Mouse (Mus musculus): ENCODE measurements around the gene Ap5s1. TPM values are rescaled to one million over a fixed set of nuclear protein-coding genes. Genes with fewer than 3 reads are reported as not detected.

The Ap5s1 gene
- polyA plus RNA-seq (2014; fragmentation: Nextera tagmentation; extraction: Ambion mirVana), result 22.2 and 23.7 TPM in 2 replicates

GRCm38 (mm10) chr2:131206778-131207177 lies at the start of gene Ap5s1:
Gene Ap5s1 (plus strand): TSS chr2:131207078.
- no peak for ATAC-seq (ENCODE audit: low FRiP score, low TSS enrichment)
- Histone ChIP-seq H3K4me2 (replicated peaks; ENCODE audit: low read depth, low read length) (no peak within 1 kb of the TSS), H3K4me3 (ENCODE audit: low read length) (no peak within 1 kb of the TSS), H3K4me1 (ENCODE audit: control insufficient read depth, insufficient read depth, low read length) (peaks cover 14% of the 10 kb centered on the region), H3K27ac (ENCODE audit: low read depth, low read length) (no peak within 1 kb of the TSS), H3K36me3 (ENCODE audit: control insufficient read depth, insufficient read depth, low read length) (no peaks in the 10 kb centered on the region), H3K27me3 (ENCODE audit: control insufficient read depth, insufficient read depth, low read length) (no peaks in the 10 kb centered on the region), H3K9me3 (ENCODE audit: control insufficient read depth, low read length) (no peaks in the 10 kb centered on the region), H3K9ac (ENCODE audit: low read depth, low read length) (no peak within 1 kb of the TSS)
- WGBS, result 67% methylated on average over 4 of the region's 4 CpGs

DNA sequence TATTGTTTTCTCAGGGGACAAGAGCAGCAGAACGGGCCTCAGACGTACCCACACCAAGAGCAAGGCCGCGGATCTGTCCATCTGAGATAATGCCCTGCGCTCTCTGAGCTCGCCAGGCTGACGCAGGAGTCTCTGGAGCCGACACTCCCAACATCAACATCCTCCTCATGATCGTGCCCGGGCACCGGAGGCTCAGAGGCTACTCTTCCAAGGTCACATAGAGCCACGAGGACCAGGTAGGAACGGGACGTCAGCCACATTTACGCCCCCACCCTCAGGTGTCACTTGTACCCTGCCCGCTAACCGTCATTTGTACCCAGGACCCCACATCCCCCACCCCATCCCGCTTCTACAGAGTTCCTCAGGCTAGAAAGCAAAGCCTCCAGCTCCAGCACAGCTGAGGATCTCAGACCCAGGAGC lies 47.4 kb upstream of the Ap5s1 start:
- Histone ChIP-seq H3K4me3 (ENCODE audit: low read length) (peak overlapping the region; percentile 82), H3K27me3 (ENCODE audit: control insufficient read depth, insufficient read depth, low read length) (no peaks in the 10 kb centered on the region), H3K27ac (ENCODE audit: low read depth, low read length) (peak overlapping the region; percentile 90), H3K4me2 (replicated peaks; ENCODE audit: low read depth, low read length) (peak overlapping the region; percentile 92), H3K9ac (ENCODE audit: low read depth, low read length) (peak overlapping the region; percentile 83), H3K9me3 (ENCODE audit: control insufficient read depth, low read length) (no peaks in the 10 kb centered on the region), H3K36me3 (ENCODE audit: control insufficient read depth, insufficient read depth, low read length) (no peaks in the 10 kb centered on the region), H3K4me1 (ENCODE audit: control insufficient read depth, insufficient read depth, low read length) (peaks cover 12% of the 10 kb centered on the region)
- under 1% methylated on average over 18 of the region's 18 CpGs for WGBS
- peak; percentile 64 for ATAC-seq (ENCODE audit: low FRiP score, low TSS enrichment)

DNA sequence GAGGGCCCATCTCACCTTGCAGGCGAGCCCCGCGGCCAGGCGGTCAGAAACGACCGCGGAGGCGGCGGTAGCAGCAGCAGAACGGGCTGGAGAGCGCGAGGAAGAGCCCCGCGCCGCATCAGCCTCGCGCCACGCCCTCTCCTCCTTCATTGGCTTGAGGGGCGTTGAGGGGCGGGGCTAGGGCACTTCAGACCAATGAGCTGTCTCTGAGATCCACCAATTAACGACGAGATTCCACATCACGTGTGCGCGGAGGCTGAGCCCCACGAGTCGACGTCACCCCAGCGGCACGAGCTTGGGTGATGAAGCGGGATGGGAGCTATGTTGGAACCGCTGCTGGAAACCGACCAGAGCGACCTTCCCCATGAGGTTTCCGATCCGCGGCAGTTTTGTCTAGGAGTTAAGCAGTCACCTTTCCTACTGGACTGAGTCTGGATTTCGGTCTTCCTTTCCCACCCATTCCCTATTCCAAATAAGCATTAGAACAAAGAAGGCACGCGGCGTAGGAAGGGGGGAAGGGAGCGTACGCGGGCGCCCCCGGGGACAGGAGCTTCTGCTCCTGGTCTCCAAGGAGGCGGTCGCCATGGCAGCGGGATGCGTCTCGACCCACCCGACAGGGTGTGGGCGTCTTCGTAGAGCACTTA lies 46.8 kb upstream of the Ap5s1 start, which contains the start of gene 1700037H04Rik:
TSS of gene 1700037H04Rik (minus strand) at position 144 of the 644 bp plus-strand sequence.
- H3K4me2 ChIP-seq (replicated peaks; ENCODE audit: low read depth, low read length), result peak within 1 kb of the TSS; percentile 92
- no peaks in the 10 kb centered on the region for H3K36me3 ChIP-seq (ENCODE audit: control insufficient read depth, insufficient read depth, low read length)
- H3K9me3 ChIP-seq (ENCODE audit: control insufficient read depth, low read length), result no peaks in the 10 kb centered on the region
- peak within 1 kb of the TSS; percentile 83 for H3K9ac ChIP-seq (ENCODE audit: low read depth, low read length)
- H3K27ac ChIP-seq (ENCODE audit: low read depth, low read length), result peak within 1 kb of the TSS; percentile 90
- under 1% methylated on average over 54 of the region's 54 CpGs for whole genome bisulfite sequencing
- H3K4me3 ChIP-seq (ENCODE audit: low read length), result peak within 1 kb of the TSS; percentile 82
- H3K4me1 ChIP-seq (ENCODE audit: control insufficient read depth, insufficient read depth, low read length), result peaks cover 12% of the 10 kb centered on the region
- ATAC-seq (ENCODE audit: low FRiP score, low TSS enrichment), result peak; percentile 97
- H3K27me3 ChIP-seq (ENCODE audit: control insufficient read depth, insufficient read depth, low read length), result no peaks in the 10 kb centered on the region

GRCm38 (mm10) chr2:131160671-131161111 lies 46.2 kb upstream of the Ap5s1 start:
- Histone ChIP-seq H3K27ac (ENCODE audit: low read depth, low read length) (peak overlapping the region; percentile 90), H3K36me3 (ENCODE audit: control insufficient read depth, insufficient read depth, low read length) (no peaks in the 10 kb centered on the region), H3K9ac (ENCODE audit: low read depth, low read length) (peak overlapping the region; percentile 74), H3K27me3 (ENCODE audit: control insufficient read depth, insufficient read depth, low read length) (no peaks in the 10 kb centered on the region), H3K4me1 (ENCODE audit: control insufficient read depth, insufficient read depth, low read length) (peaks cover 12% of the 10 kb centered on the region), H3K4me3 (ENCODE audit: low read length) (peak overlapping the region; percentile 82), H3K9me3 (ENCODE audit: control insufficient read depth, low read length) (no peaks in the 10 kb centered on the region), H3K4me2 (replicated peaks; ENCODE audit: low read depth, low read length) (peak overlapping the region; percentile 92)
- WGBS, result under 1% methylated on average over 17 of the region's 17 CpGs
- ATAC-seq (ENCODE audit: low FRiP score, low TSS enrichment), result no peak

GRCm38 (mm10) chr2:131163924-131164323 lies 43.0 kb upstream of the Ap5s1 start:
- ATAC-seq (ENCODE audit: low FRiP score, low TSS enrichment), result no peak
- H3K27me3 ChIP-seq (ENCODE audit: control insufficient read depth, insufficient read depth, low read length), result no peaks in the 10 kb centered on the region
- H3K4me2 ChIP-seq (replicated peaks; ENCODE audit: low read depth, low read length), result no peak overlapping the region
- no peak overlapping the region for H3K9ac ChIP-seq (ENCODE audit: low read depth, low read length)
- WGBS, result 70% methylated on average over 7 of the region's 7 CpGs
- no peak overlapping the region for H3K27ac ChIP-seq (ENCODE audit: low read depth, low read length)
- H3K36me3 ChIP-seq (ENCODE audit: control insufficient read depth, insufficient read depth, low read length), result no peaks in the 10 kb centered on the region
- peaks cover 4% of the 10 kb centered on the region for H3K4me1 ChIP-seq (ENCODE audit: control insufficient read depth, insufficient read depth, low read length)
- no peaks in the 10 kb centered on the region for H3K9me3 ChIP-seq (ENCODE audit: control insufficient read depth, low read length)
- no peak overlapping the region for H3K4me3 ChIP-seq (ENCODE audit: low read length)

- Histone ChIP-seq H3K4me1 (ENCODE audit: control insufficient read depth, insufficient read depth, low read length) (no peaks in the 10 kb centered on the region), H3K9me3 (ENCODE audit: control insufficient read depth, low read length) (no peaks in the 10 kb centered on the region), H3K9ac (ENCODE audit: low read depth, low read length) (no peak overlapping the region), H3K4me2 (replicated peaks; ENCODE audit: low read depth, low read length) (no peak overlapping the region), H3K27ac (ENCODE audit: low read depth, low read length) (no peak overlapping the region), H3K27me3 (ENCODE audit: control insufficient read depth, insufficient read depth, low read length) (peaks cover 11% of the 10 kb centered on the region), H3K4me3 (ENCODE audit: low read length) (no peak overlapping the region), H3K36me3 (ENCODE audit: control insufficient read depth, insufficient read depth, low read length) (no peaks in the 10 kb centered on the region)
- 86% methylated on average over 2 of the region's 2 CpGs for WGBS
- ATAC-seq (ENCODE audit: low FRiP score, low TSS enrichment), result no peak
Observed at GRCm38 (mm10) chr2:131166172-131166571, 40.7 kb upstream of the Ap5s1 start.

- 70% methylated on average over 6 of the region's 6 CpGs for WGBS
- no peaks in the 10 kb centered on the region for H3K9me3 ChIP-seq (ENCODE audit: control insufficient read depth, low read length)
- no peak overlapping the region for H3K27ac ChIP-seq (ENCODE audit: low read depth, low read length)
- no peak overlapping the region for H3K4me3 ChIP-seq (ENCODE audit: low read length)
- no peak overlapping the region for H3K4me2 ChIP-seq (replicated peaks; ENCODE audit: low read depth, low read length)
- H3K27me3 ChIP-seq (ENCODE audit: control insufficient read depth, insufficient read depth, low read length), result peaks cover 27% of the 10 kb centered on the region
- H3K4me1 ChIP-seq (ENCODE audit: control insufficient read depth, insufficient read depth, low read length), result peaks cover 4% of the 10 kb centered on the region; the same call in 1 of the 2 replicates
- ATAC-seq (ENCODE audit: low FRiP score, low TSS enrichment), result no peak
- H3K9ac ChIP-seq (ENCODE audit: low read depth, low read length), result no peak overlapping the region
- H3K36me3 ChIP-seq (ENCODE audit: control insufficient read depth, insufficient read depth, low read length), result no peaks in the 10 kb centered on the region
Observed at GRCm38 (mm10) chr2:131167984-131168383, 38.9 kb upstream of the Ap5s1 start.

DNA sequence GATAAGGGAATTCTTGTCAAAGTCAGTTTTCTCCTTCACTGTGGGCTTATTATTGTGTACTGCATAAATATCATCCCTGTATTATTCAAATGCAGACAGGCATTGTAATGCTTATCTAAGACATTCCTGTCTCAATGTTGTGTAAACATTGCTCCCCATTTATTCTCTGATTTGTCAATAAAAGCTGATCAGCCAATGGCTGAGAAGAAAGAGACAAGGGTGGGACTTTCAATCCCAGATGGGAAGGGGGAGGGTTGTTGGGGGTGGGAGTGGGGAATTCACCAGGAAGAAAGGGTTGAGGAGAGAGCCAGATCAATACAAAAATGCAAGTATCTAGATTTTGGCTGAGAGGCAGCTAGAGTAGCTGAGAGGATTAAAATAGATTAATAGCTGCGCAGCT lies 38.0 kb upstream of the Ap5s1 start:
- Histone ChIP-seq H3K9me3 (ENCODE audit: control insufficient read depth, low read length) (no peaks in the 10 kb centered on the region), H3K9ac (ENCODE audit: low read depth, low read length) (no peak overlapping the region), H3K4me3 (ENCODE audit: low read length) (no peak overlapping the region), H3K27me3 (ENCODE audit: control insufficient read depth, insufficient read depth, low read length) (peaks cover 35% of the 10 kb centered on the region), H3K36me3 (ENCODE audit: control insufficient read depth, insufficient read depth, low read length) (no peaks in the 10 kb centered on the region), H3K4me1 (ENCODE audit: control insufficient read depth, insufficient read depth, low read length) (peaks cover 4% of the 10 kb centered on the region; the same call in 1 of the 2 replicates), H3K4me2 (replicated peaks; ENCODE audit: low read depth, low read length) (no peak overlapping the region), H3K27ac (ENCODE audit: low read depth, low read length) (no peak overlapping the region)
- WGBS, result 79% methylated on average over 1 of the region's 1 CpGs
- ATAC-seq (ENCODE audit: low FRiP score, low TSS enrichment), result no peak

DNA sequence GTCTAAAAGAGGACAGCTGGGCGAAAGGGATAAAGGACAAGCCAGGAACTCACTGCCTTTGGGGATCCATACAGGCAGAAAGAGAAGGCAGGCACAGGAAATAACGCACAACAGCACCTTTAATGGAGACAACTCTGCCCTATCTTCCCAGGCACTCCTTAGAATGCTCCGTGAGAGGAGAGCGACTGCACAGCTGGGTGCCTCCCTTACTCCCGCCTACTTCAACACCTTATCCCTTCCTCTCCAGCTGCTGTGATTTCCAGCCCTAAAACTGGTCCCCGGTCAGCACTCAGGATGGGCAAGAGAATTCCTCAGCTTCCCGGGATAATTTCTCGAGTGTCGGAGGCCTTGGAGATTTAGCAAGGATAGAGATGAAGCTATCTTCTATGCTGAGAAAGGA lies 35.9 kb upstream of the Ap5s1 start:
- no peaks in the 10 kb centered on the region for H3K9me3 ChIP-seq (ENCODE audit: control insufficient read depth, low read length)
- ATAC-seq (ENCODE audit: low FRiP score, low TSS enrichment), result no peak
- H3K9ac ChIP-seq (ENCODE audit: low read depth, low read length), result peak overlapping the region; percentile 32; the same call in 1 of the 2 replicates
- no peak overlapping the region for H3K27ac ChIP-seq (ENCODE audit: low read depth, low read length)
- peaks cover 39% of the 10 kb centered on the region for H3K27me3 ChIP-seq (ENCODE audit: control insufficient read depth, insufficient read depth, low read length)
- WGBS, result 12% methylated on average over 9 of the region's 9 CpGs
- H3K36me3 ChIP-seq (ENCODE audit: control insufficient read depth, insufficient read depth, low read length), result no peaks in the 10 kb centered on the region
- peaks cover 12% of the 10 kb centered on the region for H3K4me1 ChIP-seq (ENCODE audit: control insufficient read depth, insufficient read depth, low read length)
- peak overlapping the region; percentile 28; the same call in 1 of the 2 replicates for H3K4me3 ChIP-seq (ENCODE audit: low read length)
- H3K4me2 ChIP-seq (replicated peaks; ENCODE audit: low read depth, low read length), result peak overlapping the region; percentile 43

Measured in kidney, embryonic 14.5 days (tissue).